Mouse (Mus musculus) c-Kit-negative CD71-positive TER-119-positive erythroid progenitor cells, embryonic 14.5 days (primary cell): ENCODE data around the gene Serpina3j.
"Not testable (repeated sequence)": the region's sequence is repeated elsewhere in the genome, so short reads cannot be mapped to it uniquely, and the experiment has no call there.

Experiments used
- DNase-seq: peaks from one replicate; pipeline ENCODE4 v3.0.0-alpha.2; 2013; ENCODE audit warnings: low read depth, low spot score

Gene Serpina3j

GRCm38 (mm10) chr12:104314253-104314652 is at the start of gene Serpina3j:
Serpina3j (plus strand) TSS chr12:104314553.
- no peak for DNase-seq

DNA sequence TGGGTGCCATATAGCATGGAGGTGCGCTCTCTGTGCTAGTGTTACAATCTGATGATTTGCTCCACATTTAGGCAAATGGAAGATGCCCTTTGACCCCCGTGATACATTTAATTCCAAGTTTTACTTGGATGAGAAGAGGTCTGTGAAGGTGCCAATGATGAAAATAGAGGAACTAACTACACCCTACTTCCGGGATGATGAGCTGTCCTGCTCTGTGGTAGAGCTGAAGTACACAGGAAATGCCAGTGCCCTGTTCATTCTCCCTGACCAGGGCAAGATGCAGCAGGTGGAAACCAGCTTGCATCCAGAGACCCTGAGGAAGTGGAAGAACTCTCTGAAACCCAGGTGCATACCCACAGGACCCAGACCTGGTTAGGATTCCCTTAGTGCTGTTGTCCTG is 48.0 kb upstream of the Serpina3j start:
- DNase-seq, result no peak

DNA sequence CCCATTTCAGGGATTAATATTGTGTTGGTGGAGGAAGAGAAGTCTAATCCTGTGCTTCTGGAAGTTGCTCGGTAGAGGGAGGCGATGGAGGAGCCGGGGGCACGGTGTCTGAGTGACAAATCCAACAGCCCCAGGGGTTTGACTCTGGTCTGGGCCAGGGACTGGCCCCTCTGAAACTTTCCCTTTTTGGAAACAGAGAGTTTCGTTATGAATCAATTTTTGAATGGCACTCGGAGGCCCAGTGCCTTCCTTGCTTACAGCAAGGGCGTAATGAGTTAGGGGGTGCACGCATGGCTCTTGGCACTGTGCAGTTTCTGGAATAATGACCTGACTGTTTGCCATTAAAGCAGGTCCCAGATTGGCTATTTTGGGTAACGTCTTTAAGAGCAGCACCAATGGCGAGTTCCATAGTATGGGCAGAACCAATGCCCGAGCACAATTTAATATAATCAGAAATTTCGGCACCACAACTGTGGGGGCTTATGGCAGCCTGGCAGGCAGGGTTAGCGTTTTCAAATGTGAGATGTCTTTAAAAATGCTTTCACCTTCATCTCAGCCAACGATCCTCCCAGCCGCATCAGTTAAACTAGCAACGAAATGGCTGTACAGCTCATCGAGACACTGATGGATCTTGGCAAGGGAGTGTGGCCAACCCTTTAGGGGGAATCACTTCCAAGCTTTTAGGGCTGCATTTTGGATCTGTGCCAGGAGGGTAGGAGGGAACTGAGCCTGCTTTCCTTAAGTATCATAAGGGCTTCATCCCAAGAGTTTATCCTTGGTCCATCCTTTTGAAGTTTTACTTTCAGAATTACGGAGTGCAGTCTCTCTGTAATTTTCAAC is 35.9 kb upstream of the Serpina3j start:
- no peak for DNase-seq

DNA sequence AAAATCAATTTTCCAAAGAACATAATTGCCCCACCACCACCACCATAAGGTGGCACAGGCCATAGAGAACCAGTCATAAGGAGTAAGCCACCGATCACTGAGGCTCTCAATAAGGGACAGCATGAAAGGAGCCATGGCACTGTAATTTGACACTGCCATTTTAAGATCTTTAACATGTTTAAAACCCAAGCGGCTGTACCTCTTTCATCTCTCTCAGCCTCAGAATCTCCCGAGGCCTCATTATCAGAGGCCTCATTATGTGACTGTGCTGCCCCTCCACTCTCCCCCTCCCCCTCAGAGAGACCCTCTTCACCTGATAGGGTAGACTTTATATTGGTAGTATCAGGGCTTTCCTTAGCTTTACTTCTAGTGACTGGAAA is 35.3 kb upstream of the Serpina3j start:
- DNase-seq, result no peak

DNA sequence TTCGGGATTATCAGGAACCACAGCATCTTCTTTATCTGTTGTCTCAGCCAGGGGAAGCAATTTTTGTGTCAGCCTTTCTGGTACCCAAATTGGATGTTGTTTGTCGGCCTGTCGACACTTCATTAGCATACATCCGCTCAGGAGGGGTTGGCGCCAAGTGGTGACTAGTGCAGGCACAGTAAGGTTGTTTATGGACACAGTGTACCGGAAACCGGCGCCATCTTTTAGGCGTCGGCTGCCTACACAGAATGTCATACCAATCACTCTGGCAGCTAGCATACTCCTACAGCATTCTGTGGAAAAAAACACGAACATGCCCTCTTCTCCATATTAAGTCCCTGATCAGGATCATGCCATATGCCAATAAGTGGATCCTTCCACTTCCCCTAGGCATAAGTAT is 31.0 kb upstream of the Serpina3j start:
- no peak for DNase-seq

- DNase-seq, result no peak
These were observed 26.0 kb upstream of the Serpina3j start for GRCm38 (mm10) chr12:104288336-104288735.

DNA sequence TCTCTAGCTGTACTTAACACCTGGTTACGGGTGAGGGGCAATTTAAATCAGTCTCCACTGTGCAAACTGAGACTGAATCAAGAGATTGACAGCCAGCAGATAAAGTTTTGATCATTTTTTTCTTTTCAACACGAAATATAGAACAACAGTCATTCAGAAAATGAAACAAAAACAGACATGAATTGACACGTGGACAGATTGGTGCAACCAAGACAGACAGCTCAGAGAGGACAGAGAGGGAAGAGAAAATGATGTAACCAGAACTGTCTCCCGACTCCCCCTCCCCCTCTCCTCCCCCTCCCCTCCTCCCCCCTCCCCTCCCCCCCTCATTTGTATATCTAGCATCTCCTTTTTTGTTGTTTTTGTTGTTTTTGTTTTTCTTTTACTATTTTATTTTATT is 24.5 kb upstream of the Serpina3j start:
- DNase-seq, result no peak

DNA sequence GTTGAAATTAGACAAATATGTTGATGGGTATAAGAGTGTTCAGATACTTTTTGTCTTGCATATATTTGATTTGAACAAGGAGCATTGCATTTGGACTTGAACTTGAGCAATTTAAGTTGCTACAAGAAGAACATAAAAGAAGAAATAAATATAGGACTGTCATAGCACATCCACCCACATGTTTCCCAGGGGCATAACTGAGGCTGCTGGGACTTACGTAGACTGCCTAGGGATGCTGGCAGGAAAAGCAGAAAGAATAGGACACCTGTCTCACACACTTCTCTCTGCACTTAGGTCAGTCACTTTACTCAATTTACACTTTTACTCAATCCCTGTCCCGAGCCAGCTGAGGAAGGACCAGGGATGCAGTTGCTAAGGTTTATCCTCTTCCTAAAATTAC is 20.4 kb upstream of the Serpina3j start:
- DNase-seq, result no peak

DNA sequence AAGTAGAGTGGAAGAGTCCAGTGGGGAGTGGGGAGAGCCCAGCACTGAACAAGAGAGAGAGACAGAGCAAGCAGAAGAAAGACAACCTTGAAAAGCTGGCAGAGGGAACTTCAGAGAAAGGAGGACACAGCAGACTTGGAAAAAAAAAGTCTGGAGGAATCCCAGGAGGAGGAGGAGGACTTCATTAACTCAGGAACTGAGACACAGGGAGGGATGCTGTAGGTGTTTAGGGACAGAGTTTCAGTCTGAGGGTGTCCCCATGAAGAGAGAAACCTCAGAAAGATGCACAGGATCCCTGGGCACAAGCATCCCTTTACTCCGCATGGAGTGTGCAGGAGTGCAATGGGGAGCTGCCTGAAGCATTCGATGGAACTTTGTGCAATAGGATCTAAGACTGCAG is 16.3 kb upstream of the Serpina3j start:
- DNase-seq, result no peak

DNA sequence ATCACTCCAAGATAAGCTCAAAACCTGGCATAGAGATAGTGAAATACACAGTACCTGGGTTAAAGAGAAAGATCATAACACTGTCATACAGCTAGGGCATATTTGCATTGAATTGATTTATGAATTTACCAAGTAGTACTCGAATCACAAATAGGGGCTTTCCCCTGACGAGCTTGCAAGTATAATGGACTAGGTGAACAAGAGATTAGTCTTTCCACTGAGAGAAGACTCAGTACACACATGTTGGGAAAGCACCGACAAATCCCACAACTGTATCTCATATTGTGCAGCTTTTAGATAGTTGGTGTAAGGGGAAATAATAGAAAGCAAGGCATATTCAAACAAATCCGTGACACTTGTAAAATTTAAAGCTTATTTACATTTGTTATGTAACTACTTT is 8.4 kb upstream of the Serpina3j start:
- no peak for DNase-seq

DNA sequence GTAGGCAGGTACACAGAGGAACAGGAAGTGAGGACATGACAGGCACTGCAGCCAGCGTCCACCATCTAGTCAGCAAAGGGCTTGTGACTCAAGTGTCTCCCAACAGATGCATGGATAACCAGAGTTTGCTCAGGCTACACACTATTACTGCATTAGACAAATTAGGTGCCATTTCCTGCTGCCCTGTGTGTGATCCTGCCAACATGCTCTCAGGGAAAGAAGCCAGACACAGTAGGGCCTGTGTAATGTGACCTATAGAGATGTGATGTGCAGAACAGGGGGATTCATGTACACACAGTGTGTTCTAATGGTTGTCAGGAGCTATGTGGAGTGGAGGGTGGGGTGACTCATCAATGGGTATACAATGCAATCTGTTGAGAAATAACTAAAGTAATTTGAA is 8.1 kb downstream of the Serpina3j start:
- DNase-seq, result no peak

GRCm38 (mm10) chr12:104331701-104332100 is 17.3 kb downstream of the Serpina3j start:
- no peak for DNase-seq

DNA sequence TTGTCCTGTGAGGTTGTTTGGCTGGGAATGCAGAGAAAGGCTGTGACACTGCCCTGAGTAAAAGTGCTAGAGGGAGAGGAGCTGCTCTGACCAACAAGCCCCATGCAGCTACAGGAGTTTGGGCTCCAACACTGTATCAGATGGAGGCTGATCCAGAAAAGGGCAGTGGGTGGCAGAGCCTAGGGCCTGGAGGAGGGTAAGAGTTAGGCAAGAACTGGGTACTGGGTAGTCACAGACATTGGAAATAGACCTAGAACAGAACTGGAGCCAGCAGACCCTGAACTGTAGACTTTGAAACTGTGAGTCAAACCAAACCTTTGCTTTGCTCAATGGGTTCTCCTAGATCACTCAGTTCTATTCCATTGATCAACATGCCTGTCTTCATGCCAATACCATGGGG is 22.5 kb downstream of the Serpina3j start:
- not testable (repeated sequence) for DNase-seq

DNA sequence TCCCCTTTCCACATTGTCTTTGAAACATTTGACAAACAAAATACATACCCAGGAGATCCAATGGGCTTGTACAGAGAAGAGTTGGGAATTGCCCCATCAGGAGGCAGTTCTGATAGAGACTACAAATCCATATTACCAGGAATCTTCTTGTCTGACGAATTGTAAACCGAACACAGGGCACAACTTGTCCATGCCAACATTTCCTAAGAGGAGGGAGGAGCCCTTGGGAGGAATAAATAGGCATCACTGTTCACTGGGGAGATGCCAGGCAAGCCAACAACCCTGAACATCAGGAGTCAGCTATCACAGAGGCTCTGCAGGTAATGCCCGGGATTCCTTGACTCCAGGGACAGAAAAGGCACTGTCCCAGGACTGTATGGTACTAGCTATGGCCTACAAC is 23.9 kb downstream of the Serpina3j start, which contains the start of the genes Serpina3k and Serpina3m:
Gene Serpina3k (plus strand): TSS at position 261 of the 400 bp plus-strand sequence.
Gene Serpina3m (plus strand): TSS at position 261 of the 400 bp plus-strand sequence.
- DNase-seq, result not testable (repeated sequence)

DNA sequence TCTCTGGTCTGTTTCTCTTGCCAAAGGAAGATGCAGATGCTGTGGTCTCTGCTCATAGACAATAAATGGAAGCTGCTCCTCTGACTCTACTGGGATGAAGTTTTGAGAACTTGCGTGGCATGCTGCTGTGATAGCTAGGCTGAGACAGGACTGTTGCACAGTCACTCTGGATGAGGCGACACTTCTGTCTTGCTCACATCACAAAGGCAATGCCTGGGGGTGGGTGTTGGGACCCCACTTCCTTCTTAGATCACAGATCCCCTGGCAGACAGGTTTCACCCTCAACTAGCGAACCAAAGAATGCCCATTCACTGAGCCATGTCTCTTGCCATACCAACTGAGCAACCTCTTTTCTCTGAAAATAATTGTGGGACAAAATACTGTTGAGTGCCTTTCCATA is 24.4 kb downstream of the Serpina3j start:
- DNase-seq, result no peak

- DNase-seq, result not testable (repeated sequence)
These were observed 28.1 kb downstream of the Serpina3j start for GRCm38 (mm10) chr12:104342489-104342888.

DNA sequence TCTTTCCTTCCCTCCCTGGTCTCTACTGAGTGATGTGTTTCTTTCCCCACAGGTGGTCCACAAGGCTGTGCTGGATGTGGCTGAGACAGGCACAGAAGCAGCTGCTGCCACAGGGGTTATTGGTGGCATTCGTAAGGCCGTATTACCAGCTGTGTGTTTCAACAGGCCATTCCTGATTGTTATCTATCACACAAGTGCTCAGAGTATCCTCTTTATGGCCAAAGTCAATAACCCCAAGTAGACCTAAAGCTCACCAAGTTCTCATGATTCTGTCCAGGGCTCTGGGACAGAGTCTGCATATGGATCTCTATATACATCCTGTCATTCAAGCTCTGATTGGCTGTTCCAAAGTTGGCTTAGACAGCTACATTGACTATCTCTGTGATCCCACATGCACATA is 30.8 kb downstream of the Serpina3j start:
- DNase-seq, result no peak

GRCm38 (mm10) chr12:104345707-104346106 is 31.4 kb downstream of the Serpina3j start:
- DNase-seq, result no peak

DNA sequence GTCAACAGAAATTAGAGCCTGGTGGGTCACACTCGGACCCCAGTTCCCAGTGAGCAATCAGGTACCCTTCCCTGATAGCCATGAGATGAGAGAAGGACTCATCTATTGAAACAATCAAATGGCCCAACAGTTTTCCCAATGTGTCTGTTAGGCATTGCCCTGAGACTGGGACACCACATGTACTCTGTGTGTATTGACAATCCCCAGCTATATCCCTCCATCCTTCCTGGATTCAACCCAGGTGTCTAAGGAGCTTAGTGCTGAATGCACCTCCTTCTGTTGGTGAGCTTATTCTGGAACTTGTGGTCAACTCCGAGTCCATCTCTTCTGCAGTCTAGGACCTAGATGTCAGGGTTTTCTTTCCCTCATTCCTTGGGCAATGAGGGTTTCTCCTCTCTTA is 32.7 kb downstream of the Serpina3j start:
- no peak for DNase-seq

DNA sequence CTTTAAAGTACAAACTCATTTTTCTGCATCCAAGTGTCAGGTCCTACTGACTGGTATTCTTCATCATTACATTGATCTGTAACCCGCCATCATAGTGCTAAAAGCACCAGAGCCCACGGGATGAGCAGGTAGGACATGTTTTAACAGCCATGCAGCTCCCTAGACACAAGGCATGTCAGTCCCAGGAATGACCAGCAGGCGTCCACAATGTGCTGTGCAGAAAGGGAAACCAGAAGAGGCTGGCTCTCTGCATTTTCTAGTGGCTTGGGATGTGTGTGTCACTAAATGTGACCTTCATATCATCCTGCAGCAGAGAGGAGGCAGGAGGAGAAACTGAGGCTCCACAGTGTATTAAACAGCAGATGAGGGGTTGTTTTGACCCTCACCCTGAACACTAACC is 37.5 kb downstream of the Serpina3j start:
- DNase-seq, result not testable (repeated sequence)

- DNase-seq, result no peak
These were observed 41.7 kb downstream of the Serpina3j start for GRCm38 (mm10) chr12:104356006-104356405.

DNA sequence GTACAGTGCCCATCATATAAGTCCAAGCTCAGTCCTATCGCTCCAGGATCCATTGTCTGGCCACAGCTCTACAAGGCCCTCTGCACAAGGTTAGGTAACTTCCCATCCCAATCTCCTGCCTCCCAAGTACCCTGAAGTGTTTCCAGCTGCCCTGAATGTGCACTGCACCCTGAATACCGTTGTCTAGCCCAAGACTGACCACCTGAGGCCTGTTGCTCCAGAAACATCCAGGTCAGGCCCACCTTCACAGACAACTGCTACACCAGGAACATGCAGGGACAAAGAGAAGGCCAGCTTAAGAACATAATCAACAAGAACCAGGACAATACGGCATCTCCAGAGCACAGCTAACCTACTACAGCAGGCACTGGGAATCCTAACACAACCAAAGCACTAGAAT is 55.6 kb downstream of the Serpina3j start:
- DNase-seq, result no peak
